Mouse (Mus musculus): ENCODE measurements at regions not wholly inside any gene's neighbourhood (a gene's known extent, or its start where the extent isn't known, plus 50 kb on each side); places are given as distances from the start of the nearest gene placed in this dataset.

- H3K27me3 ChIP-seq (replicated peaks) = no peaks in the 10 kb centered on the region
- no peaks in the 10 kb centered on the region for H3K9me3 ChIP-seq
- ATAC-seq (ENCODE audit: low FRiP score, low read depth) = peak; percentile 23; the same call in 1 of the 2 replicates
- peak overlapping the region; percentile 67 for H3K4me2 ChIP-seq (replicated peaks)
- WGBS = under 1% methylated on average over 13 of the region's 13 CpGs
- H3K4me3 ChIP-seq = peak overlapping the region; percentile 15; the same call in 1 of the 2 replicates
- H3K27ac ChIP-seq = no peak overlapping the region
- H3K36me3 ChIP-seq = no peaks in the 10 kb centered on the region
- 0 out of 2 replicates have a peak overlapping the region, but pooled peaks have one; percentile 38 for H3K9ac ChIP-seq
- H3K4me1 ChIP-seq = peaks cover 33% of the 10 kb centered on the region
Observed at GRCm38 (mm10) chr9:99800076-99800475, 75.9 kb downstream of the Sox14 start.

DNA sequence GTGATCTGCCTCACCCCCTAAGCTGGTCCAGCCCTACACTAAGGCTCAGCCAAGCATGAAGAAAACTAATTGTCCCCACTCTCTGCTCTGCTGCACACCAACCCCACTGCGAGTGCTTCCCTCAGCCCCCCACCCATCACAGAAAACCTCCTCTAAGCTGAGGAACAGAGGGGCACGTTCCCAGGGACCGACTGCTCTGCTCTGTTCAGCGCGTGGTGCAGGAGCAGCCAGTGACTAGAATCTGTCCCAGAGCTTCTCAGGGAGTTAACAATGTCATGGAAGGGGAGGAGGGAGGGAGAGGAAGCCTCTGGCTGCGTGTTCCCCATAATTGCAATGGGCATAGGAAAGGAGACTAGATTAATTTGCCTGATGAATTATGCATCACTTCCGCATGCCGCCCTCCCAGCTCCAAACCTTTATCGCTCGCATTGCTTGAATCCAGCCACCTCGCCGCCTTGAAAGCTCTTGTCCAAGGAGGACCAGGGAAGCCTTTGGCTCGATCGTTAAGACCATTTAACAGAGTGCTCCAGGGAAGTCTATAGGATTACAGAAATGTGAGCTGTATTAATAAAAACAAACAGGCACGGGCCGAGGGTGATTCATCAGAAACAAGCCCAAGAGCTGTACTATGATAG is 76.5 kb downstream of the Sox14 start:
- no peaks in the 10 kb centered on the region for H3K36me3 ChIP-seq
- 2% methylated on average over 16 of the region's 16 CpGs for WGBS
- peak; percentile 89 for ATAC-seq (ENCODE audit: low FRiP score, low read depth)
- peak overlapping the region; percentile 42; the same call in 1 of the 2 replicates for H3K27ac ChIP-seq
- no peaks in the 10 kb centered on the region for H3K9me3 ChIP-seq
- H3K27me3 ChIP-seq (replicated peaks) = no peaks in the 10 kb centered on the region
- H3K4me2 ChIP-seq (replicated peaks) = peak overlapping the region; percentile 67
- H3K4me3 ChIP-seq = peak overlapping the region; percentile 15
- H3K4me1 ChIP-seq = peaks cover 33% of the 10 kb centered on the region
- peak overlapping the region; percentile 8; the same call in 1 of the 2 replicates for H3K9ac ChIP-seq

GRCm38 (mm10) chr9:99797066-99797770 is 78.8 kb downstream of the Sox14 start:
- no peaks in the 10 kb centered on the region for H3K36me3 ChIP-seq
- H3K27ac ChIP-seq = no peak overlapping the region
- H3K4me2 ChIP-seq (replicated peaks) = no peak overlapping the region
- ATAC-seq (ENCODE audit: low FRiP score, low read depth) = no peak
- H3K4me1 ChIP-seq = peaks cover 33% of the 10 kb centered on the region
- no peaks in the 10 kb centered on the region for H3K9me3 ChIP-seq
- H3K27me3 ChIP-seq (replicated peaks) = no peaks in the 10 kb centered on the region
- H3K9ac ChIP-seq = no peak overlapping the region
- no peak overlapping the region for H3K4me3 ChIP-seq
- 19% methylated on average over 9 of the region's 9 CpGs for WGBS

- Histone ChIP-seq H3K4me2 (replicated peaks) (no peak overlapping the region), H3K4me1 (peaks cover 11% of the 10 kb centered on the region; the same call in 1 of the 2 replicates), H3K27me3 (replicated peaks) (no peaks in the 10 kb centered on the region), H3K36me3 (no peaks in the 10 kb centered on the region), H3K4me3 (no peak overlapping the region), H3K9me3 (no peaks in the 10 kb centered on the region), H3K9ac (no peak overlapping the region), H3K27ac (no peak overlapping the region)
- ATAC-seq (ENCODE audit: low FRiP score, low read depth) = no peak
- 81% methylated on average over 7 of the region's 7 CpGs for WGBS
Observed at GRCm38 (mm10) chr9:99792700-99793099, 75.6 kb upstream of the Cldn18 start.

GRCm38 (mm10) chr9:99786864-99787263 is 69.8 kb upstream of the Cldn18 start:
- no peak for ATAC-seq (ENCODE audit: low FRiP score, low read depth)
- H3K9ac ChIP-seq = no peak overlapping the region
- no peak overlapping the region for H3K4me2 ChIP-seq (replicated peaks)
- H3K27ac ChIP-seq = no peak overlapping the region
- H3K9me3 ChIP-seq = no peaks in the 10 kb centered on the region
- H3K27me3 ChIP-seq (replicated peaks) = no peaks in the 10 kb centered on the region
- 84% methylated on average over 7 of the region's 7 CpGs for WGBS
- H3K4me1 ChIP-seq = no peaks in the 10 kb centered on the region; the same call in 1 of the 2 replicates
- H3K36me3 ChIP-seq = no peaks in the 10 kb centered on the region
- no peak overlapping the region for H3K4me3 ChIP-seq

DNA sequence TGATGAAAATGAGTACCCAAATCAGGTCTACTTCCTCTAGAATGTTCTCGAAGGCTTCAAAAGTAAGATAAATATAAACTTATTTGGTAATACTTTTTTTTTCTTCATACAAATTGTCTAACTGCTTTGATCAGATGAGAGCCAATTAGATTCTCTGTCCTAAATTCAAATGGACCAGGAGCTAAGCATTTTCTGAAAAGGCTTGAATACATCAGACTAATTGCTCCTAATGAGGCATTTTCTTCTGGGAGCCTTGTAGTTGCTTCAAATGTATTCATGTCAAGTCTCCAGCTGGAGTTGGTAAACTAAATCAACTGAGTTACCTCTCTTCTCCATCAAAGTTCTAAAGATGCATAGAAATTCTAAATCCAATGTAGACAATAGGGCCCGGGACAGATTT is 66.1 kb upstream of the Cldn18 start:
- WGBS = 73% methylated on average over 2 of the region's 2 CpGs
- Histone ChIP-seq H3K36me3 (no peaks in the 10 kb centered on the region), H3K9me3 (no peaks in the 10 kb centered on the region), H3K4me3 (no peak overlapping the region), H3K9ac (no peak overlapping the region), H3K4me1 (no peaks in the 10 kb centered on the region), H3K27me3 (replicated peaks) (no peaks in the 10 kb centered on the region), H3K27ac (no peak overlapping the region), H3K4me2 (replicated peaks) (no peak overlapping the region)
- ATAC-seq (ENCODE audit: low FRiP score, low read depth) = no peak

DNA sequence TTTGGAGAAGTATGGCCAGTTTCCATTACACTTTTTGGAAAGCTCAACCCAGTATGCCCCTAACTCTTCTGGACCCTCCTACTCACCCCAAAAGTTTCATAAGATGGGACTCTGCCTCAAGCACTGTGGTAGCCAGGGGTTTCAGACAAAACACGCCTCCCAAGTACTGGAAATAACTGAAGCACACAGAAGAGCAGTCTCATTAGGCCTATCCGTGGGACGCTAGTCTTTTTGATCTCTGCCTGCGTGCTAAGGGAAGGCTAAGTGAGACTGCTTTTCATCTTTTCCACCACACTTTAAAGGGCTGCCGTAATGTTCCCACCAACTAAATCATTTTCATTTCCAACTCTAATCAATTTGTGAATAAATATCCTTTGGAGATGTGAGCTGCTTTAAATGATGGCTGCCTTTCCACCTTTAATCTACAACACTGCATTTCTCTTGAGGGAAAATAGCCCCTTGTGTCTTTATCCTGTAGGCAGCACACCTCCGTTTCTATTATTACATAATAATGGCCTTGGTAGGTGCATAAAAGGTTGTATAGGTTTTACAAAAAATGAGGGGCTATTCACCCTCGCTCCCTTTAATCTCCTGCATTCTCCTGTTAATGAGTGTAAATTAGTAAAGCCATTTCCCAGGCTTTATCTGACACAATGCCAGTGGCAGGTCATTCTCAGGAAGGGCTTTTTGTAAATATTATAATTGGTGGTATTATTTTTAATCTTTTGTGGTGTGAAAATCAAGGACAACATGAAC is 65.5 kb upstream of the Cldn18 start:
- no peak overlapping the region for H3K4me2 ChIP-seq (replicated peaks)
- H3K9me3 ChIP-seq = no peaks in the 10 kb centered on the region
- no peak for ATAC-seq (ENCODE audit: low FRiP score, low read depth)
- H3K27ac ChIP-seq = no peak overlapping the region
- H3K36me3 ChIP-seq = no peaks in the 10 kb centered on the region
- no peak overlapping the region for H3K9ac ChIP-seq
- H3K4me1 ChIP-seq = no peaks in the 10 kb centered on the region
- H3K4me3 ChIP-seq = no peak overlapping the region
- WGBS = 36% methylated on average over 7 of the region's 7 CpGs
- no peaks in the 10 kb centered on the region for H3K27me3 ChIP-seq (replicated peaks)

GRCm38 (mm10) chr9:99778871-99779270 is 61.8 kb upstream of the Cldn18 start:
- no peak for ATAC-seq (ENCODE audit: low FRiP score, low read depth)
- Histone ChIP-seq H3K4me2 (replicated peaks) (no peak overlapping the region), H3K4me1 (no peaks in the 10 kb centered on the region), H3K36me3 (no peaks in the 10 kb centered on the region), H3K27me3 (replicated peaks) (no peaks in the 10 kb centered on the region), H3K4me3 (no peak overlapping the region), H3K9me3 (no peaks in the 10 kb centered on the region), H3K27ac (no peak overlapping the region), H3K9ac (no peak overlapping the region)
- WGBS = 83% methylated on average over 4 of the region's 4 CpGs

- WGBS = 6% methylated on average over 10 of the region's 10 CpGs
- ATAC-seq (ENCODE audit: low FRiP score, low read depth) = no peak
- H3K27ac ChIP-seq = no peak overlapping the region
- no peak overlapping the region for H3K9ac ChIP-seq
- H3K9me3 ChIP-seq = no peaks in the 10 kb centered on the region
- peak overlapping the region; percentile 47 for H3K4me2 ChIP-seq (replicated peaks)
- no peaks in the 10 kb centered on the region for H3K36me3 ChIP-seq
- 0 out of 2 replicates have a peak, but pooled peaks cover 9% of the 10 kb centered on the region for H3K27me3 ChIP-seq (replicated peaks)
- H3K4me1 ChIP-seq = peaks cover 10% of the 10 kb centered on the region
- no peak overlapping the region for H3K4me3 ChIP-seq
Observed at GRCm38 (mm10) chr9:99770696-99771095, 53.6 kb upstream of the Cldn18 start.

Measured in neural tube, embryonic 12.5 days (tissue).